Mouse (Mus musculus) erythroblast, adult 5-6 weeks (primary cell): ENCODE data around the gene Plg. TPM values are rescaled to one million over a fixed set of nuclear protein-coding genes. Genes with fewer than 3 reads are reported as not detected.

Experiments
- ATAC-seq: replicated peaks from 2 replicates; pipeline ENCODE4 v1.8.0; 2016; ENCODE audit warnings: moderate number of reproducible peaks, mild to moderate bottlenecking, moderate TSS enrichment, inconsistent platforms; ENCODE audit not compliant: poor library complexity, low FRiP score, severe bottlenecking
- total RNA-seq, 2 experiments: library from RNA; stranded (forward) in 1 of 2; stranded (reverse) in 1 of 2; fragments of 150-400 nt in 1 of 2; fragments of 200-764, 138-1000 nt in 1 of 2; gene quantifications; 2 replicates each; pipeline versions ENCODE4 v1.2.3 to v1.2.4; 2015 to 2017; ENCODE audit warnings: low replicate concordance in 2 of 2

The Plg gene
- not detected in 2 replicates for total RNA-seq (2015; ENCODE audit: low replicate concordance)
- not detected in 2 replicates for total RNA-seq (2017; ENCODE audit: low replicate concordance)

DNA sequence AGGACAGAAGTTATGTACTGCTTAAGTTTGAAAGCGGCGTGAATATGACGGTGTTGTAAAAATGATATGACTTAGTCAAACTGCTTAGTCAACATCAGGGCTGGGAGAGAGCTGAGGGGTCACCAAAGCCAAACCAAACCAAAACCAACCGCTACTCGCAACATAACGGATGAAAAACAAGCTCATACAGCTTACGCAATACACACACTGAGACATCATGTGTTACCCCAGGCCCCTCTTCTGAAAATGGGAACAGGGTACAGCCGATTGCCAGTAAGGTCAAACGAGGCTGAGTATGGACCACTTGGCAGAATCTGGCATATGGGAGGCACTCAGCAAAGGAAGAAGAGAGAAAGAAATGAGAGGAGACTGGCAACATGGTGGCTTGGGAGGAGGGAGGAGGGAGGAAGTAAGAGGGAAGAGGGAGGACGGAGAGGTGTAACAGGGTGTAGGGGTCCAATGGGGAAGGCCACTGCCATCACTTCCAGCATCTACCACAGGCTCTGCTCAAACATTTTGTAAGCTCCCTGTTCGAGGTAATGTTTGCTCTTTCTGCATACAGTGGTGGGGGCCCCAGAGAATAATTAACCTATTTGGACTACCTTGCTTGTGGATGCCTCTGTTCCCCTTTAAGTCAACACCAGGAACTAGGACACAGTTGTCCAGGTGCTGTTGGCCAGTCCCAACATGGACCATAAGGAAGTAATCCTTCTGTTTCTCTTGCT lies at the start of gene Plg:
Gene Plg (plus strand): TSS at position 628 of the 725 bp plus-strand sequence.
- ATAC-seq: no peak

GRCm38 (mm10) chr17:12335115-12335514 lies 43.3 kb upstream of the Plg start:
- no peak for ATAC-seq

- ATAC-seq: no peak
Measured at GRCm38 (mm10) chr17:12336073-12336868, 42.1 kb upstream of the Plg start.

GRCm38 (mm10) chr17:12337156-12337555 lies 41.3 kb upstream of the Plg start:
- no peak for ATAC-seq

GRCm38 (mm10) chr17:12343702-12344376 lies 34.6 kb upstream of the Plg start:
- no peak for ATAC-seq

DNA sequence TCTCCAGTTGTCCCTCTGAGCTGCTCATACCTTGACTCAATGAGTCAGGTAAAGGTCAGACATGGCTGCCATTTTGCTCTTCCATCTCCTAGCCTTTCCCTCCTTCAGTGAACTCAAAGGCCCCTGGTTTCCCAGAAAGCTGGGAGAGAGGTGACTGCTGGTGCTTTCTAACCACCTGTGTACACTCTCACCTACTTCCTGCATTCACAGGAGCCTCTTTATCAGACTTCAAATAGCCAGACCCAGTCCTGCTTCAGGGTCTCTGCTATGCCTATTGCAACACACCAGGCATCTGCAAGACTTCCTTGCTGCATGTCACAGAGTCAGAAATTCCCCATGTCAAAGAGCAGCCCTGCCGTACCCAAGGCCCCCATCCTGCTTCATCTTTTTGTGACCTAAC lies 30.9 kb upstream of the Plg start:
- no peak for ATAC-seq

DNA sequence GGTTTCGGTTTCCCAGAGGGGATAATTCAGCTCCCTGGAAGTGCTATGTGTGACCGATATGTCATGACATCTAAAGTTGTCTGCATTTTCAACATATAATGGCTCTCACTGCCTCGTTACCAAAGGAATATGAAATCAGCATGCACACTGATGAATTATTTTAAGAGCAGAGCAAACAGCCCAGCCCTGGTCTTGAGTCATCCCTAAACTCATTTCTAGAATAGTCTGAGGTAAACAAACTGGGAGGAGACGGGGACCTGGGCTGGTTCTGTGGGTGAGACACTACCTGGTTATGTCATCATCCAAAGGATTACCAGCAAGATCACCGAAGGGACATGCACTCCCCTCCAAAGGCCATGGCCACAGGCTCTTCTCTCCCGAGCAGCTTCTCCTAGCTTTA lies 26.8 kb upstream of the Plg start:
- no peak for ATAC-seq

- no peak for ATAC-seq
Measured at GRCm38 (mm10) chr17:12352781-12353180, 25.6 kb upstream of the Plg start.

DNA sequence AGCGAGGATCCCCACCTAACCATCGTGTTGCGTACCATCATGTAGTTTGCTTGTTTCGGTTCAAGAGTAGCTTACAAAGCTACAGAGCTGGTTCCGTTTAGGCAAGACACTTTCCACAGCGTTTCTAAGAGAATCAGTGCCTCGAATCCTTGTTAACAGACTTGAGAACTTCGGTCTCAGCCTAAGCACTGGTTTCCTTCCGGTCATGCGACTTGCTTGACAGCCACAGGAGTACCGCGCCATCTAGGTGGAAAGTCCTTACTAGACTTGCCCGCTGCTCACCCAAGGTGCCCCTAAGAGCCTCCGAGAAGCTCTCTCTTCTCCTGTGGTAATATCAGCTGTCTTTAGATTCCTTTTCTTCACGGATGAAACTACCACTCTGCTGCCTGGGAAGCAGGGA lies 18.5 kb upstream of the Plg start:
- no peak for ATAC-seq

GRCm38 (mm10) chr17:12363601-12364425 lies 14.6 kb upstream of the Plg start:
- ATAC-seq: no peak

GRCm38 (mm10) chr17:12364426-12364735 lies 14.0 kb upstream of the Plg start:
- no peak for ATAC-seq

- ATAC-seq: no peak
Measured at GRCm38 (mm10) chr17:12367373-12367930, 11.0 kb upstream of the Plg start.

DNA sequence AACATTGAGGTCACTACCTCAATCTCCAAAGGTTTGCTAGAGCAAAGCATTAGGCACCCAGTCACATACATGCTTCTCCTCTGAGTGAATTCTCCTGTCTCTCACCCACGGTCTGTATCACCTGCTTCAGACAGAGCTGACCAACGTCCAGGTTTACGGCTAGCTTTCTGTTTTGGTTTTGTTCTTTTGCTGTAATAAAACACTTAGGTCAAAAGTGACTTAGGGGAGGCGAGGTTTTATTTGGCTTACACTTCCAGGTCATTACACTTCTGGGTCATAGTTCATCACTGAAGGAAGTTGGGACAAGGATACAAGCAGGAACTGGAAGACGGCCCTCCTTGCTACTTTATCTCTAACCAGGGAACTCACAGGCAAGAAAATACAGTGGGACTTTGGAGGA lies 9.0 kb upstream of the Plg start:
- ATAC-seq: no peak

DNA sequence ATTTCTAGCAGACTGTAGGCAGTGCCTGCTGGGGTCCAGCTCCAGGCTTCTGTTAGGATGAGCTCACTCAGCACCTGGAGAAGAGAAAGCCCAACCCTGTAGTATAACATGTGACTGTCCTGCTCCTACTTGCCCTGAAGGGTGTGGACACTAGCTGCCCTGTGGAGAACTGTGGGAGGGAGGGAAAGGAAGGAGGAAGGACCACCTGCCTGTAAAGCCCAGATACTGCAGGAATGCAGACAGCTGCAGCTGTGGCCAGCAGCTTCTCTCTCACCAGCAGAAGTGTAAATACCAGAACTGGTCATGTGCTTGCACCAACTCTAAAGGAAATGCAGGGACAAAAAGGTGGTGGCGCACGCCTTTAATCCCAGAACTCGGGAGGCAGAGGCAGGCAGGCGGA lies 8.1 kb upstream of the Plg start:
- no peak for ATAC-seq

- peak; percentile 42 for ATAC-seq
Measured at GRCm38 (mm10) chr17:12371310-12371925, 7.0 kb upstream of the Plg start.

DNA sequence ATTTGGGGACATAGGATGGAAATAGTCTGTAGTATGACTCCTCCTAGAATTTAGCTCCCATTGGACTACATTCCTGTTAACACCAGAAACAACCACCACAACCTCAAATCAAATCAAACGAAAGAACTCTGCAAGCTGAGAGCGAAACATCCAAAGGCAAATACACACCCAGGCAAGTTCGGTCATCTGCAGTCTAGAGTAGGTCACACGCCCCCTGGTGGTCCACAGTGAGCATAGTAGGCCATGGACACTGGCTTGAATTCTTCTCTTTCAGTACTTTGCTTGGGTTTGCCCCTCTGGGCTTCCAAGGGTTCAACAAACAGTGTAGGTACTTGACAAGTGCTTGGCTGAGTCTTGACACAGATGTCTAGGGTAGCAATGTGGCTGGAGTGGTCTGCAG lies 6.4 kb upstream of the Plg start:
- ATAC-seq: peak; percentile 88

DNA sequence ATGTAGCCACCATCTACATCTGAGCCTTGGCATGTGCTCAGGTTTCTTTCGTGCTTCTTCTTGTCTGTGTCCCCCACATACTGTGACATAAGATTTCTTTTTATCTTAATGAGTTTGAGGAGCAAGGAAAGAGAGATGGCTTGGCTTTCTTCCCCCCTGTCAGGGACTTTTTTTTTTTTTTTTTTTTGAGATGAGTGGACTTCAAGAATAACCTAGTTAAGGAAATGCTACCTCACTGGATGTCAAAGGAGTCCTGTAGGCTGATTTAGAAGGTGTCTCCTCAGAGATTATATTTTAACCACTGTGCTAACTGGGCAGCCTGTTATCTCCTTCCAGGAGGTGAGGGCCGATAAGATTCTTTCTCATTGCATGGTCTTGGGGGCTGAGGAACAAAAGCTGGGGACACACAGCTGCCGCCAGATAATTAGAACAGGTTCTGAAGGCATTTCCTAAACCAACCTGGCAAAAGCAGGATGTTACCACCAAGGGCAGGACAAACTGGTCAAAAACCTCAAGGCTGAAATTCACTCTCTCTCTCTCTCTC lies 4.7 kb upstream of the Plg start:
- no peak for ATAC-seq

DNA sequence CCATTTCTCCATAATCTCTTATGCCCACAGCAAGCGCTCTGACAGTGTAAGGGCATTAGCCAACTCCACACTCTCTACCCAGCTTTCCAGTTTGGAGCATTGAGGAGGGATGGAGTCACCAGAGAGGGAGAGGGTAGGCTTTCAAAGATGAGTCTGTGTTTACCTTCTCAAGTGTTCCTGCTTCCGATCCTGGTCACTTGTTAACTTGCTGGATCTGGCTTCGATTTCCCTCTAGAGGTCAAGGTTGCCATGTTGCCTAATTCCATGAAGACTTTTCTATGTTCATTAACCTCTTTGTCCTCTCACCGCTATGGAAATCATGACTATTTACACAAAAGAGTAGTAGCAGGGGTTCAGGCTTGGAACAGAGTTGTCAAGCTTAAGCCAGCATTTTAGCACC lies 1.9 kb downstream of the Plg start:
- no peak for ATAC-seq

DNA sequence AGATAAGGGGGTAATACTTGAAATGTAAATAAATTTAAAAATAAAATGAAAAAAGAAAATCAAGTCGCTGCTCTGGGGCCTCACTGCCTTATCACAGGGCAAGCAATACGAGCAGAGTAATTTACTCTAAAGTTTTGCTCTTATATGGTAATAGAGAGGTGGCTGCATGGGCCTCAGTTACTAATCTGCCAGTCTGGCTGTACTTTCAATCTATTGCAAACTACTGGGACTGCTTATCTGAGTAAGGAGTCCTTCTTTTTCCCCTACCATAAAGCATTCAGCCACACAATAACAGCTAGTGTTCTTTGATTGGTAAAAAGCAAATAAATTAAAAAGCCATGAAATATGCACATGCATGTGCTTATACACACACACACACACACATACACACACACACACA lies 3.2 kb downstream of the Plg start:
- ATAC-seq: no peak
